In the genomic region with DNA sequence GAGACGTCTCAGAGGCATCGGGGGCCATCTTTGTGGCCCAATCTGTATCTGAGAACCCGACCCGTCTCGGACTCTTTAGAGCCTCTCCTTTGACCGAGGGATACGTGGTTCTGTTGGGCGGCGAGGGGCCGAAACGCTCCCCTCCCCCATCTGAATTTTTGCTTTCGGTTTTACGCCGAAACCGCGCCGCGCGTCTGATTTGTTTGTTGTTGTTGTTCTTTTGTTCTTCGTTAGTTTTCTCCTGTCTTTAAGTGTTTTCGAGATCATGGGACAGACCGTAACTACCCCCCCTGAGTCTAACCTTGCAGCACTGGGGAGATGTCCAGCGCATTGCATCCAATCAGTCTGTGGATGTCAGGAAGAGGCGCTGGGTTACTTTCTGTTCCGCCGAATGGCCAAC, we compare ENCODE assay signal across 8 mouse cellular contexts. TPM values are rescaled to one million over a fixed set of nuclear protein-coding genes. Genes with fewer than 3 reads are reported as not detected.
DNase-seq lines count a peak whose midpoint lies in the region; ATAC-seq lines count a peak whose summit lies in the region.
"Not testable (repeated sequence)": the region's sequence is repeated elsewhere in the genome, so short reads cannot be mapped to it uniquely, and the experiment has no call there.

No protein-coding gene starts in this region.

- ATAC-seq in forebrain, embryonic 12.5 days (ENCODE audit: low FRiP score); heart, embryonic 14.5 days (ENCODE audit: insufficient number of reproducible peaks, insufficient read depth, low FRiP score, low read depth); intestine, embryonic 15.5 days; limb, embryonic 11.5 days (ENCODE audit: insufficient number of reproducible peaks, low FRiP score, low TSS enrichment, low read depth); liver, embryonic 16.5 days (ENCODE audit: low read depth); midbrain, embryonic 14.5 days (ENCODE audit: low FRiP score, low TSS enrichment); stomach, embryonic 14.5 days (ENCODE audit: insufficient number of reproducible peaks, insufficient read depth, low FRiP score, low read depth): not testable (repeated sequence)

- not testable (repeated sequence) for H3K9me3 ChIP-seq in forebrain, embryonic 12.5 days; heart, embryonic 14.5 days (ENCODE audit: control insufficient read depth, low read length); intestine, embryonic 15.5 days; limb, embryonic 11.5 days (ENCODE audit: control insufficient read depth, low read length); liver, embryonic 16.5 days (replicated peaks; ENCODE audit: control insufficient read depth, low read length); midbrain, embryonic 14.5 days (ENCODE audit: control insufficient read depth, low read length); stomach, embryonic 14.5 days (ENCODE audit: control insufficient read depth, low read depth, low read length)

- 0% methylated on average over 15 of the region's 26 CpGs for WGBS in forebrain, embryonic 12.5 days
- WGBS in heart, embryonic 14.5 days, result 0% methylated on average over 11 of the region's 26 CpGs
- WGBS in intestine, embryonic 15.5 days, result 0% methylated on average over 15 of the region's 26 CpGs
- under 1% methylated on average over 11 of the region's 26 CpGs for WGBS in limb, embryonic 11.5 days
- 1% methylated on average over 11 of the region's 26 CpGs for WGBS in liver, embryonic 16.5 days (ENCODE audit: insufficient replicate concordance)
- under 1% methylated on average over 13 of the region's 26 CpGs for WGBS in midbrain, embryonic 14.5 days
- 0% methylated on average over 10 of the region's 26 CpGs for WGBS in stomach, embryonic 14.5 days

- H3K27ac ChIP-seq in brown adipose tissue, adult 24 weeks (replicated peaks; ENCODE audit: low read depth, low read length), result peak overlapping the region; percentile 87
- H3K27ac ChIP-seq in forebrain, embryonic 12.5 days; intestine, embryonic 15.5 days; limb, embryonic 11.5 days (replicated peaks; ENCODE audit: low read depth, low read length); liver, embryonic 16.5 days (ENCODE audit: low read length); midbrain, embryonic 14.5 days (replicated peaks; ENCODE audit: low read depth, low read length); stomach, embryonic 14.5 days (ENCODE audit: low read length): not testable (repeated sequence)
- 0 out of 4 replicates have a peak overlapping the region, but pooled peaks of 1 of the 2 experiments have one; percentile 39 for H3K27ac ChIP-seq in heart, embryonic 14.5 days (replicated peaks in 1 of 2; ENCODE audit: control insufficient read depth in 1 of 2, insufficient read depth in 1 of 2, low read depth in 2 of 2, low read length in 2 of 2)

- H3K4me2 ChIP-seq in forebrain, embryonic 12.5 days, result 0 out of 2 replicates have a peak overlapping the region, but pooled peaks have one; percentile 29
- not testable (repeated sequence) for H3K4me2 ChIP-seq in heart, embryonic 14.5 days (ENCODE audit: low read length); intestine, embryonic 15.5 days (replicated peaks); limb, embryonic 11.5 days (ENCODE audit: low read depth, severe bottlenecking); liver, embryonic 16.5 days (ENCODE audit: low read depth, low read length); stomach, embryonic 14.5 days (replicated peaks; ENCODE audit: low read depth, low read length)
- H3K4me2 ChIP-seq in midbrain, embryonic 14.5 days (ENCODE audit: low read length), result peak overlapping the region; percentile 34

- peak overlapping the region; percentile 70 for H3K4me3 ChIP-seq in brown adipose tissue, adult 24 weeks (ENCODE audit: insufficient read depth, low read depth, low read length)
- H3K4me3 ChIP-seq in forebrain, embryonic 12.5 days (replicated peaks), result peak overlapping the region; percentile 34
- peak overlapping the region; percentile 30 to 48 for H3K4me3 ChIP-seq in heart, embryonic 14.5 days (ENCODE audit: control insufficient read depth in 1 of 2, insufficient read depth in 1 of 2, low read depth in 1 of 2, low read length in 2 of 2)
- H3K4me3 ChIP-seq in intestine, embryonic 15.5 days (replicated peaks), result peak overlapping the region; percentile 23; the same call in 1 of the 2 replicates
- peak overlapping the region; percentile 14; the same call in 1 of the 2 replicates for H3K4me3 ChIP-seq in limb, embryonic 11.5 days (ENCODE audit: low read depth, low read length)
- H3K4me3 ChIP-seq in liver, embryonic 16.5 days (ENCODE audit: low read depth, low read length), result peak overlapping the region; percentile 49
- H3K4me3 ChIP-seq in midbrain, embryonic 14.5 days (replicated peaks; ENCODE audit: low read depth, low read length), result not testable (repeated sequence)
- H3K4me3 ChIP-seq in stomach, embryonic 14.5 days (ENCODE audit: low read depth, low read length), result 0 out of 2 replicates have a peak overlapping the region, but pooled peaks have one; percentile 15

- not testable (repeated sequence) for H3K9ac ChIP-seq in forebrain, embryonic 12.5 days; intestine, embryonic 15.5 days; limb, embryonic 11.5 days (ENCODE audit: low read length); liver, embryonic 16.5 days (ENCODE audit: low read depth, low read length); midbrain, embryonic 14.5 days (replicated peaks; ENCODE audit: low read length); stomach, embryonic 14.5 days (replicated peaks; ENCODE audit: low read depth, low read length)
- peak overlapping the region; percentile 57; the same call in 1 of the 2 replicates for H3K9ac ChIP-seq in heart, embryonic 14.5 days (ENCODE audit: low read length)

- peaks cover 25% of the 10 kb centered on the region for H3K4me1 ChIP-seq in brown adipose tissue, adult 24 weeks (ENCODE audit: control insufficient read depth, insufficient read depth, insufficient read length, low read length)
- H3K4me1 ChIP-seq in forebrain, embryonic 12.5 days, result peaks cover 36% of the 10 kb centered on the region
- H3K4me1 ChIP-seq in heart, embryonic 14.5 days (ENCODE audit: control insufficient read depth in 2 of 2, insufficient read depth in 2 of 2, low read length in 2 of 2), result peaks cover 32 to 41% of the 10 kb centered on the region in 2 experiments
- H3K4me1 ChIP-seq in intestine, embryonic 15.5 days (replicated peaks), result peaks cover 38% of the 10 kb centered on the region
- peaks cover 33% of the 10 kb centered on the region for H3K4me1 ChIP-seq in limb, embryonic 11.5 days (ENCODE audit: control insufficient read depth, insufficient read depth, low read length)
- peaks cover 29% of the 10 kb centered on the region for H3K4me1 ChIP-seq in liver, embryonic 16.5 days (ENCODE audit: control insufficient read depth, low read depth, low read length)
- peaks cover 32% of the 10 kb centered on the region for H3K4me1 ChIP-seq in midbrain, embryonic 14.5 days (ENCODE audit: control insufficient read depth, insufficient read depth, low read length)
- peaks cover 38% of the 10 kb centered on the region for H3K4me1 ChIP-seq in stomach, embryonic 14.5 days (ENCODE audit: control insufficient read depth, insufficient read depth, low read length)

- DNase-seq in limb, embryonic 11.5 days (ENCODE audit: low spot score); midbrain, embryonic 14.5 days: not testable (repeated sequence)

- H3K27me3 ChIP-seq in forebrain, embryonic 12.5 days, result peaks cover 19% of the 10 kb centered on the region
- not testable (repeated sequence) for H3K27me3 ChIP-seq in heart, embryonic 14.5 days (ENCODE audit: control insufficient read depth, insufficient read depth, low read length); intestine, embryonic 15.5 days (replicated peaks); limb, embryonic 11.5 days (ENCODE audit: control insufficient read depth, insufficient read depth, low read length); midbrain, embryonic 14.5 days (ENCODE audit: control insufficient read depth, insufficient read depth, low read length); stomach, embryonic 14.5 days (ENCODE audit: control insufficient read depth, insufficient read depth, low read length)
- H3K27me3 ChIP-seq in liver, embryonic 16.5 days (ENCODE audit: control insufficient read depth, insufficient read depth, low read depth, low read length), result peaks cover 31% of the 10 kb centered on the region

- H3K36me3 ChIP-seq in forebrain, embryonic 12.5 days (replicated peaks); heart, embryonic 14.5 days (ENCODE audit: control insufficient read depth, insufficient read depth, low read length); intestine, embryonic 15.5 days; limb, embryonic 11.5 days (ENCODE audit: control insufficient read depth, insufficient read depth, low read length); liver, embryonic 16.5 days (ENCODE audit: control insufficient read depth, insufficient read depth); midbrain, embryonic 14.5 days (ENCODE audit: control insufficient read depth, insufficient read depth, low read length); stomach, embryonic 14.5 days (ENCODE audit: control insufficient read depth, insufficient read depth, low read length): not testable (repeated sequence)

RNA-seq across cellular contexts. Expression of a gene that starts 33.6 kb away (rescaled TPM):
- 39.6 and 39.8 TPM in 2 replicates for polyA plus RNA-seq in brown adipose tissue, adult 24 weeks (2012; ENCODE audit: insufficient read depth, insufficient read length, missing spikeins)
- polyA plus RNA-seq in forebrain, embryonic 12.5 days (2016; fragmentation: Nextera tagmentation; extraction: Ambion mirVana), result 36.4 and 42.5 TPM in 2 replicates
- 50.7 and 68.6 TPM in 2 replicates for polyA plus RNA-seq in heart, embryonic 14.5 days (2014; fragmentation: Nextera tagmentation; extraction: Ambion mirVana)
- 92.5 and 115 TPM in 2 replicates for polyA plus RNA-seq in intestine, embryonic 15.5 days (2015; fragmentation: Nextera tagmentation; extraction: Ambion mirVana)
- polyA plus RNA-seq in limb, embryonic 11.5 days (2014; fragmentation: Nextera tagmentation; extraction: Ambion mirVana), result 54.7 and 63.6 TPM in 2 replicates
- polyA plus RNA-seq in liver, embryonic 16.5 days (2015; fragmentation: Nextera tagmentation; extraction: Ambion mirVana), result 41.4 and 42.7 TPM in 2 replicates
- polyA plus RNA-seq in midbrain, embryonic 14.5 days (2014; fragmentation: Nextera tagmentation; extraction: Ambion mirVana), result 19.6 and 23.1 TPM in 2 replicates
- 120 and 124 TPM in 2 replicates for polyA plus RNA-seq in stomach, embryonic 14.5 days (2014; fragmentation: Nextera tagmentation; extraction: Ambion mirVana)
